Mouse (Mus musculus): ENCODE results near the gene Ccdc33. TPM values are rescaled to one million over a fixed set of nuclear protein-coding genes. Genes with fewer than 3 reads are reported as not detected.

Gene Ccdc33
- not detected for total RNA-seq (2023)

GRCm38 (mm10) chr9:58118671-58119070, at the start of gene Ccdc33:
Ccdc33 (minus strand) TSS chr9:58118823.

GRCm38 (mm10) chr9:58063531-58063930, 55.1 kb downstream of the Ccdc33 start, which contains the start of gene Stra6:
Stra6 (plus strand) TSS chr9:58063788.

GRCm38 (mm10) chr9:58005753-58006461, 112.7 kb downstream of the Ccdc33 start, which contains the start of gene Cyp11a1:
Cyp11a1 (plus strand) TSS chr9:58006411.

Other genes with a start within 250 kb of the Ccdc33 start
- 10 to 100 TPM; 68.9 to 77.2 TPM for gene Ubl7, start 207.8 kb downstream of the Ccdc33 start, total RNA-seq (2023)
- 1 to 10 TPM in 1 of 2 experiments, under 1 TPM in 1; 0.88 to 1.4 TPM for gene Sema7a, start 178.7 kb downstream of the Ccdc33 start, total RNA-seq (2023)
- not detected for gene Cyp11a1, start 112.4 kb downstream of the Ccdc33 start, total RNA-seq (2023)
- not detected for gene Stra6, start 55.0 kb downstream of the Ccdc33 start, total RNA-seq (2023)
- gene Islr, start 85.5 kb upstream of the Ccdc33 start, total RNA-seq (2023) = not detected
- gene Islr2, start 85.5 kb upstream of the Ccdc33 start, total RNA-seq (2023) = not detected
- 10 to 100 TPM; 34.5 to 38.3 TPM for gene Pml, start 131.0 kb upstream of the Ccdc33 start, total RNA-seq (2023)
- gene Stoml1, start 134.3 kb upstream of the Ccdc33 start, total RNA-seq (2023) = 10 to 100 TPM; 15.7 to 20.9 TPM
- under 1 TPM in 1 of 2 experiments, not detected in 1; 0.18 TPM for gene Loxl1, start 194.4 kb upstream of the Ccdc33 start, total RNA-seq (2023)

Measured in monocyte, adult 59 days (primary cell).